Mouse (Mus musculus) adrenal gland, postnatal 36 days (tissue): ENCODE measurements around the gene Calca. TPM values are rescaled to one million over a fixed set of nuclear protein-coding genes. Genes with fewer than 3 reads are reported as not detected.
A peak's percentile ranks its signal among the peaks of the same experiment; 100 is the strongest.
"Not testable (repeated sequence)": the region's sequence is repeated elsewhere in the genome, so short reads cannot be mapped to it uniquely, and the experiment has no call there.

Experiments used
- DNase-seq, 2 experiments: peaks; one replicate each; pipeline ENCODE4 v3.0.0; 2021; ENCODE audit warnings: mixed read lengths in 1 of 2
- long read RNA-seq, 2 experiments: library from polyadenylated mRNA; stranded (forward); transcript quantifications; one replicate each; pipeline ENCODE4 v2.0.0; 2021; ENCODE audit warnings: borderline sequencing depth in 2 of 2
- total RNA-seq, 2 experiments: library from RNA; stranded (reverse); gene quantifications; 2 replicates each; pipeline ENCODE4 v1.2.3; 2021

The Calca gene
- under 1 TPM in 1 of 2 experiments, not detected in 1; 0.66 TPM for total RNA-seq
- long read RNA-seq, experiment 1 = 0 reads
- long read RNA-seq, experiment 2 = 0 reads

- peak in 1 of 2 experiments; percentile 2 for DNase-seq
Measured at GRCm38 (mm10) chr7:114636102-114636501, at the start of gene Calca. Gene Calca (minus strand): TSS chr7:114636357.

- DNase-seq = peak in 1 of 2 experiments; percentile 23
Measured at GRCm38 (mm10) chr7:114672697-114673096, 36.5 kb upstream of the Calca start.

- no peak for DNase-seq
Measured at GRCm38 (mm10) chr7:114671405-114671804, 35.2 kb upstream of the Calca start.

GRCm38 (mm10) chr7:114649730-114650129 is 13.6 kb upstream of the Calca start:
- DNase-seq = no peak

- no peak for DNase-seq
Measured at GRCm38 (mm10) chr7:114648791-114649190, 12.6 kb upstream of the Calca start.

GRCm38 (mm10) chr7:114635569-114636101 is 522 bp downstream of the Calca start:
- DNase-seq = peak; percentile 26 to 39

GRCm38 (mm10) chr7:114634386-114634785 is 1.8 kb downstream of the Calca start:
- DNase-seq = no peak

- DNase-seq = no peak
Measured at GRCm38 (mm10) chr7:114625966-114626365, 10.2 kb downstream of the Calca start.

- DNase-seq = no peak
Measured at GRCm38 (mm10) chr7:114616759-114617158, 19.4 kb downstream of the Calca start.

GRCm38 (mm10) chr7:114594391-114594790 is 41.8 kb downstream of the Calca start:
- DNase-seq = not testable (repeated sequence)

GRCm38 (mm10) chr7:114582441-114582840 is 53.7 kb downstream of the Calca start:
- DNase-seq = no peak

Other genes with a start within 250 kb of the Calca start
- 10 to 100 TPM; 40.6 to 45.9 TPM for gene Pde3b, start 221.1 kb downstream of the Calca start, total RNA-seq
- 1 to 10 TPM; 1.4 to 1.9 TPM for gene Cyp2r1, start 73.4 kb downstream of the Calca start, total RNA-seq
- gene Calcb, start 82.3 kb upstream of the Calca start, total RNA-seq = not detected
- 1 to 10 TPM; 1.3 TPM for gene Insc, start 107.3 kb upstream of the Calca start, total RNA-seq